Mouse (Mus musculus) common myeloid progenitor, adult 5-6 weeks (primary cell): ENCODE measurements at regions not wholly inside any gene's neighbourhood (a gene's known extent, or its start where the extent isn't known, plus 50 kb on each side); places are given as distances from the start of the nearest gene placed in this dataset.

Source experiments
- ATAC-seq: replicated peaks from 2 replicates; pipeline ENCODE4 v1.8.0; 2016; ENCODE audit warnings: low read depth, mild to moderate bottlenecking, moderate TSS enrichment, inconsistent platforms; ENCODE audit not compliant: poor library complexity, severe bottlenecking

DNA sequence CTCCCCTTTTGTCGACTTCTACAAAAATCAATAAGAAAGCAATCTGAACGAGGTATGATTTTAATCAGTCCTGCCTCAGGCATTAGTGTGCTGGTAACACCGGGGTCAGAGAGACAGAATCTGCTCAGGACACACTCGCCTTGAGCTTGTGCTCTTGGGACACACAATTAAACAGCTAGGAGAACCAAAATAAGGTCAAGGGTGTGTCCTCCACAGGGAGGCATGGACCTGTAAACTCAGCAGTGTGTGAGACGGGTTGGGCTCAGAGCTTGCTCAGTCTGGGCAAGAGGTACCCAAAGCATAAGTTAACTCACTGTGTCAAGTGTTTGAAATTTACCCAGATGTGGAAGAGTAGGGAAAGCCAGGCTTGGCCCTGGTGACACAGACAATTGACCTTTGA lies 107.9 kb upstream of the Dapk1 start:
- ATAC-seq, result no peak

DNA sequence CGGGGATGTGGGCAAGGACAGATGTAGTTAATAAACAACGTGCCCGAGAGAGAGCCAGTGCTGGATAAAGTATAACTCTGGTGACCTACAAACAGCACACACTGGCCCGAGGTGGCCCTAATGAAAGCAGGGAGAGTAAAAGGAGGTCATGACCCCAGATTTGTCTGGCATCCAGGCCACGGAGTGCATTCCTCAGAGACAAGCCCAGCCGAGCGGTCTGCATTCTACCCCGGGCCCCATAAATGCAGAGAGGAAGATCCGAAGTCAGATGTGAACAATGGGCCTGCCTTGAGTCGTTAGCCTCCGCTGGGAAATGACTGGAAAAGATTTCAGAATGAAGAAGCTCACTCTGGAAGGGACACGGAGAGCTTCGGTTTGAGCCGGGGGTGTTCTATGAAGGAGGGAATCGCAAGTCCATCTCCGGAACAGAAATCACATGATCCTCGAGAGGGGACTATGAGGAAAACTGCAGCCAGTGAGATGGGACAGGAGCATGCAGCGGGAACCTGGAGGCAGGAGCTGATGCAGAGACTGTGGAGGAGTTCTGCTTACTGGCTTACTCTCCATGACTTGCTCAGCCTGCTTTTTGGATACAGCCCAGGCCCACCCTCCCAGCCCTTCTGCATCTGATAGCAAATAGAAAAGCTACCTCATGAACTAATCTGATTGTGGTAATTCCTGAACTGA lies 103.9 kb upstream of the Dapk1 start:
- ATAC-seq, result no peak

DNA sequence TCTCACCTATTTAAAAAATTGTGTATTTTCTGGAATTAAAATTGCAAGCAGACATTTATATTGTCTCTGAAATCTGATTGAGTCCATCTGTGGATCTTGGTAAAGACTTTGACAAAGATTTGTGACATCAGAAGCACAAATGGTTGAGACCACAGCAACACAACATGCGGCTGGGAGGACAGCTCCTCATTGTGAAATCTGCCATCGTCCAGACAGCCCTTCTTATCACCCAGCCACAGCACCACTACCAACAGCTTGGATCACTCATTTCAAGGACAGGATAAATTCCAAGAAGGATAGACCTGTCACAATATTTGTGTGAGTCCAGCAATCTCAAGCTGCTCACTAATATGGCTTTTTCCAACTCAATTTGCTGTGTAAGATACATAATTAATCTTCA lies 97.6 kb upstream of the Dapk1 start:
- no peak for ATAC-seq

DNA sequence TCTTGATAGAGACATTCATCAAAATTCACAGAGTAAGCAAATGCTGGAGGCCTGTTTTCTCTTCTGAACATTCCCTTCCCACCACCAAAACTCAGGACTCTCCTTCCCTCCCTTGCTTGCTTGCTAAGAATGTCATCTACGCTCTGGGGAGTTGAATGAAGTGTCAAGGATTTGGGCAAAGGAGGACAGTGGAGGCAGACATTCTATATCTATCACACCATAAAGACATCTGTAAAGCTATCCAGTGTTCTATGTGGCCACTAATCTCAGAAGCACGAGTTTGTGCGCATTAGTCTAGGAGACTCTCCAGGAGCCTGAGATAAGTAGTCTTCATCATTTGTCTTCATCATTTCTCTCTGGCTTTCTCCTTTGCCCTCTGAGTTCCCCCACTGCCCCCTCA lies 94.1 kb upstream of the Dapk1 start:
- no peak for ATAC-seq

DNA sequence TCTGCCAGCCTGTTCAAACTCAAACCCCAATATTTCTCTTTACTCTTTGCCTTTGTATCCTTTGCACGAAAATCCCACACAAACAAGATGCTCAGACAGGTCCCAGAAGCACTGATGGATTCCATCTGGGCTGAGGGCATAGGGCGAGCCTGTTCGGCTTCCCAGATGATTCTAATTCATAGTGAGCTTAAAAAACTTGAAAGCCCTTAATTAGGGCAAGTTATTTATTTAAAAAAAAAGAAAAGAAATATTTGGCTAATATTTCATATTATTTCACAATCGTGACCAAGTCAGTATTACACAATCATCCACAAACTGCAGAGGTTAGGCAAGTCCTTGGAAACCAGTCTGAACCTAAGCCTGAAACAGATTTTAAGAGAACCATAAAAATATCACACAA lies 93.7 kb upstream of the Dapk1 start:
- no peak for ATAC-seq

DNA sequence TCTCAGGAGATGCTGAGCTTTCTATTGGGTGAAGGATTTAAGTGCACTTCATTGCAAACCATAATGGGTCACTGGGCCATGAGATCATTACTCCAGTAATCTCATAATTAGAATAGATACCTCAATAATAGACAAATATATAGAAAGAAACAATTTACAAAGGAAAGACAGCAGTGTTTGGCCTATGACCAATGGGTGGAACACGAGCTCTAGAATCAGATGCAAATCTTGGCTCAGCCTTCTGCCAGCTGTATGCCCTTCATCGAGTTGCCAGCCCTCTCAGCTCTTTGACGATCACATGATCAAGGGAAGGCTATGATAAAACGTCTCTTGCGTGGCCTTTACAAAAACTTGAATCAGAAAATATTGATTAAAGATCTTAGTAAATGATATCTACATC lies 92.9 kb upstream of the Dapk1 start:
- ATAC-seq, result no peak

DNA sequence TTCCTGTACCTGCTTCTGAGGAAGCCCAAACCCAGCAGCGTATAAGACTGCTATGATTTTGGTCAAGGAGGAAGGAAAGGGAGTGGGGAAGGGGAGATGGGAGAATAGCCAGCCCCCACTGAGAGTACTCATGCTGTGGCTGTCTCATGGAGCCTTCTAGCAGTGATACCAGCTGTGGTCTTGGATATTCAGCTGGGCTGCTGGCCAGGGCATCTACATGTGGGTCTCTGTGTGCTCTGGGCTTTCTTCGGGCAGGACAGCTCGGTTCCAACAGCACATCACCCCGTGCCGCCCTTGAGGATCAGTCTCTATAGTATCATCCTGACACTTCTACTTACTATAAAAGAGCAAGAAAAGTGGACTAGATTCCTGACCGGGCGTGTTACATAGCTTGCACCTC lies 90.6 kb upstream of the Dapk1 start:
- ATAC-seq, result no peak

DNA sequence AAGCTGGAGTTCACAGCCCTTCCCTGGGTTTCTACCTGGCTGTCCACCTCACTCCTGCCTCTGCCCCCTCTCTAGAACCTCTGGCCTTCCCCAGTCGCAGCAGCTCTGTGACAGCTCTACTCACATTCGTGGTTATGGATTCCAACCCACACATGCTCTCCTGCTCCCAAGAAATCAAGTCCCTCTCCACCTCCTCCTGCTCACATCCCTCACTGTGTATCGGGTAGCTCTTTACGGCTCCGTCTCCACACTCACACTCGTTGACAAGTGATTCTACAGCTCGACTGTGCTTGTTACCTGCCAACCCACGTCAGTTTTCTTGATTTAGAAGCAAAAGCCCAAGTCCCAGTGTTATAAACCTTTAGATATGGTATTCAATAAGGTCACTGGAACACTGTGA lies 90.1 kb upstream of the Dapk1 start:
- ATAC-seq, result no peak

DNA sequence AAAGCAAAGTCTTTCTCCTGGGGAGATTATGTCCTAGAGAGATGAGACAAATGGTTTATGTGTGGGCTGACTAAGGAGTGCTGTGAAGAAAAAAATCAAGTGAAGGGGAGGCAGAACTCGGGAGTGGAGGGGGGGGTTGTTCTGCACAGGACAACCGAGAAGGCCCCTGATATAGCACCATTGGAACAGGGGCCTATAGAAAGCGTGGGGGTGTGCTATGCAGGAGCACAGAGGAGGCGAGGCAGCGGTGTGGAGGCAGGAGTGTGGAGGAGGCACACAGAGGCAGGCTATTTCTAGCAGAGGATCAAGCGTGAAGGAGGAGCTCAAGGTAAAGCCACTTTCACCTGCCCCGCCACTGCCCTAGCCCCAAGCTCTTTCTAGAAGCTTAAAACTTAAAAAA lies 88.0 kb upstream of the Dapk1 start:
- ATAC-seq, result no peak

DNA sequence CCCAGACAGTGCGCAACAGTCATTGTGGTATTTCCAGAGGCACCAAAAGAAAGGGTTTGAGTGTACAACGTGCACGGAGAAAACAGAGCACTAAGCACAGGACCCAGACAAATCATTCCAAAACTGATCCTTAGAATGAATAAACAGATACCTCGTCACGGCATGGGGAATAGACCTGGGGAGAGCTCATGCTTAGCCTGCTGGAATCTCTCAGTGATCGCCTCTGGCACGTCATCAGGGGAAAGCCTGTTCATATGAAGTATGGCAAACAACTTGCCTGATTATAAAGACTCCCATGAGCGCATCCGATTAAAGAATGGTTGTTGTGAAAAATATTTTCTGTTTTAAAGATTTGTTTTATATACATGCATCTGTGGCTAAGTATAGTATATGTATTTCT lies 86.9 kb upstream of the Dapk1 start:
- ATAC-seq, result no peak

DNA sequence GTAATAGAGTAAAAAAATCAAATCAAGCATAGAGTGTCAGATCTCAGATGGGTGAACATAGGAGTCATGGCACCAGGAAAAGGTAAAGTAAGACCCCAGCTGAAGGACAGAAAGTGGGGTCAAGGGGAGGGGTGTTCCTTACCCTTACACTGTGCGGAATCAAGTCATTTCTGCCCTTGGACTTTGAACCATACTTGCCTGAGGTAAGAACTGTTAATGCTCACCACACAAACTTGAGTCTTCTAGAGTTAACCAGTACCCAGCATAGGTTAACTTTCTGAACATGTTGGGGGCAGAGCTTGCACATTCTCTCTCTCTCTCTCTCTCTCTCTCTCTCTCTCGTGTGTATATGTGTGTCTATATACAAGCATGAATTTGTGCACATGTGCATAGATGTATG lies 83.7 kb upstream of the Dapk1 start:
- no peak for ATAC-seq

DNA sequence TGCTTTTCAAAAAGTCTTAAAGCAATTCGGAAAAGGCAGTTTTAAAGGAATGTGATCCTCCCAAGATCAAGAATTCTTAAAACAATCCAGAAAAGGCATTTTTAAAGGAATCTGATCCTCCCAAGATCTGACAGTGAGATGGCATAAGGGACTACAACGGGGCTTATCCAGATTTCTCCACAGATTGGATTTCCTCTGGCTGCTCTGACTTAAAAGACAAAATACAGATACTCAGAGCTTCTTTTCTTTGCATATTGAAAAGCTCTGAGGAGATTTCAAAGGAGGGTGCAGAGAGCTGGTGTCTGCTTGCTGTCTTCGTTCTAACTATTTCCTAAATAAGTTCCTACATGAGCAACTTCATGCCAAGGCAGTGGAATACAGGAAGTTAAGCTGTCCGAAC lies 82.0 kb upstream of the Dapk1 start:
- no peak for ATAC-seq

DNA sequence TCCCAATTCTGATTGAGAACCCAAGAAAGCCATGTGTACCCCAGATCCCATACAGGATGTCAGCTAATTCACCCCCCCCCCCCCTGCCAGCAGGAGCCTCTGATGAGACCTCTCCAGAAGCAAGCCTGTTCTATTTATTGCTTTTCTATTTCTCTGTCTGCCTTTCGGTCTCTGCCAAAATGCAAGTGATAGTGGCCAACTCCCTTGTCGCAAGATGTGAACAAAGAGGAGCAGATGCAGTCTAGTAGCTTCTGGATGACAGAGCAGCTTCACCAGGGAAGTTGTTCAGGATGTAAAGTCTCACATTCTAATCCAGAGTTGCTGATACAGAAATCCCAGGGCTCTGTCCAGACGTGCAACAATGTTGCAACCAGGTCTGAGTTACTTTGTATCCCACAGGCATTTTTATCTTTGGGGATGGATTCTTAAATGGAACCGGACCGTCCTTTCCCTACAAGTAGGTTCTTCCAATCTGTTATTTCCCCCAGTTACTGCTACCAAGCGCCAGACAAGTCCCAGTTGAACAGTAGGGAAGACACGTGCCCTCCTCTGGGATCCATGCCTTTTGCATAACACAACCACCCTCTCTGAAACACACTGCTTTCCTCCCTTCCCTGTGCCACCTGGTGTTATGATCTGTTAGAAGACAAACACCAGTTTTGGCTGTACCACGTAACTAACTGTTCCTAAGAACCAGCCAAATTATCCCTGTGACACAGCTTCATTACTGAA lies 78.9 kb upstream of the Dapk1 start:
- no peak for ATAC-seq

DNA sequence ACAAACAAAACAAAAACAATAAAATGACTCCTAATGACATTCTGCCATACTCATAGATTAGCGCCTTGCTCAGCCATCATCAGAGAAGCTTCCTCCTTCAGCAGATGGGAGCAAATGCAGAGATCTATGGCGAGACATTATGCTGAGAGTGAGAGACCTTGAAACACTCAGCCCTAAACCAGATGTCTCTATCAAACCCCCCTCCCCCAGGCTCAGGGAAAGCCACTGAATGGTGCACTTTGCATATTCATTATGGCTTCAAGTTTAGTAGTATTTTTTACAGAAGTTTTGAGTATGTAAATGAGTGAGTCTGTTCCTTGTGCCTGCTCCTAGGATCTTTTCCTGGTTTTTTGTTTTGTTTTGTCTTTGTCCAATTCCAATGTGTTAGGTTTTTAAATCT lies 73.9 kb upstream of the Dapk1 start:
- ATAC-seq, result no peak

DNA sequence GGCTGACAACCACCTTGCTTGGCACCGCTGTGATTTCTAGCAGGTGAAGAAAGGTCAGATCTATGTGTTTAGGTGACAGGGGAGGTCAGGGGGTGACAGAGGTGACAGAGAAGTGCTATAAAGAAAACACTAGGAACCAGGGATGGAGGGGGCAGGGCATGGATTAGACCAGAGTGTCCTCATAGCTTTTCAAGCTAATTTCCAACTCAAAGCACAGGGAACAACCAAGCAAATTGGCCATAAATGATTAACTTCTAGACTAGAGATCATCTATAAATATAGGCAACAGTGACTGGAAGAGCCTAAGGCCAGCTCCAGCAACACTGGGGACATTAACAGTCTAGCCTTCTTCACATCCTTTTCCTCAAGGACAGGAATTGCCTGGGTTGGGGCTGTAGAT lies 72.9 kb upstream of the Dapk1 start:
- ATAC-seq, result no peak

DNA sequence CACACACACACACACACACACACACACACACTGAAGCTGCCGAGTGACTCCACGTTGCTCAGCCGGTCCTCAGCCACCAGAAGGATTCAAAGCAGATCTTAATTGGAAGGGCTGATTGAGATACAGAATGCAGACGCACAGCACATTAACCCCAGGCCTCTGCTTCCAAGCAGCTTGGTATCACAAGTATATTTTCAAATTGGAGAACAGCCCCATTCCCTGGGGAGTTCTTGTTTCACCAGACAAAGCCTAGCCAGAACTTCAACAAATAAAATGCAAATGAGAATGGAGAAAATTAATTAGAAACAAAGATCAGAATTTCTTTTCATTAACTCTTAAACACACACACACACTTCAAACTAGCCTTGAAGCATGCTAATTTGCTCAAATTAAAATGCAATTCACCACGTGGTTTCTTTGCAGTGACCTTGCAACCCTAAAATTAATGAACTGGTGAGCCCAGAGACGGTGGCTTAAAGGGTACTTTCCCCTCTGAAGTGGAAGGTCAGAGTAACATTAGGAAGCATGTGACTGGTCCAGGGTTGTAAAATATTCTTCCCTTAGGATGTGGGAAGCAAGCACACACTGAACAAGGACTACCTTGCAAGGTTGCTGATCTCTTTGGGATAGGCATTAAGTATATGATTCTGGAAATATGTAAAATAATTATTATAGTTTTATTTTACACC lies 72.2 kb upstream of the Dapk1 start:
- ATAC-seq, result no peak

DNA sequence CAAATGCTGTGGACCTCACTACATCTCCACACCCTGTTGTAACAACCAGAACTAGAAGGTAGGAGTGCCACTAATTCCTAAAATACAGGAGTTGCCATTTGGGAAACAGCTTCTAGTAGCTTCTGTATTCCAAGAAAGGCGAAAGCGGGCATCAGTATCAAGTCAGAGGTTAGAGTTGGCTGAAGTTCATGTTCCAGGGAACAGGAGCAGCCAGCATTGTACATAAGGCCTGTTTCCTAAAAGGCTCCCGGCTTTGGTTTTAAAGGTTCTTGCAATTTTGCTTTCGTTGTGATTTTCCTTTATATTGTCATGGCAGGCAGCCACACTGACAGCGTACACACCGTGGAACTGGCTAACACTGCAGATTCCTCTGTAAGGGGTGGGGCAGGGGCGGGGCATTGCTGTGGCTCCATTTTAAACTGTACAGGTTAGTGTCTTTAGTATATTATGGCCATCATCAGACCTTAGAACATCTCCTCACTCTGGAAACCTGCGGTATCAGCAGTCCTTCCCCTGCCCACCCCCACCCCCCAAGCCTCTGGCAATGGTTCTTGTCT lies 67.8 kb upstream of the Dapk1 start:
- no peak for ATAC-seq

DNA sequence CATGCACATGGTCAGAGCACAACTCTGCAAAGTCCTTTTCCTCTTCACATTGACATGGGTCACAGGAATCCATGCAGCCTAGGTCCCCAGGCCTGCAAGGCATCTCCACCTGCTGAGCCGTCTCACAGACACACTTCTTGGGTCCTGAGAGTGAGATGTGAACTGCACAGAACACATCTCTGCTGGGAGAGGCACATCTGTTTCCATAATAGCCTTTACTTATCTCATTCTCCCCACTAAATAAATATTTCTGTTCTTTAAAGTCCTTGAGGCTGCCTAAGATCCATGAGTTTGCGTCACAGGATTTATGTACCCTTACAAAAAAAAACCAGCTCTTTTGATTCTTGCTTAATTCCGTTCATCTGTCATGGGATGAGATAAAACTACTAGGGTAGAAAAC lies 67.2 kb upstream of the Dapk1 start:
- no peak for ATAC-seq

DNA sequence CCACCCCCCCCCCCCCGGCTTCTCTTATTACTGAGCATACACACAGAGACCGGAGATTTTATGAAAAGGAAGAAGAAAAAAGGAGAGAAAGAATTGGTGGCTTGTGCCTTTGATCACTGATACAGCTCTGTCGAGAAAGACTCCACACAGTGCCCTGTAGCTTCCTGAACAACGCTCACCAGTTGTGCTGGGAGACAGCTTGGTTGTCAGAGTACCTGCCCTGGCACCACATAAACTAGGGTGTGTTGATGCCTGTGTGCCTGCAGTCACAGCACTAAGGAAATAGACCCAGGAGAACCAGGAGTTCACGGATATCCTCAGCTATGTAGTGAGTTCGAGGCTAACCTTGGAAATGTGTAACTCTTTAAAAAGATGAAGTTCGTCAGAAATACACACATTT lies 66.7 kb upstream of the Dapk1 start:
- no peak for ATAC-seq

DNA sequence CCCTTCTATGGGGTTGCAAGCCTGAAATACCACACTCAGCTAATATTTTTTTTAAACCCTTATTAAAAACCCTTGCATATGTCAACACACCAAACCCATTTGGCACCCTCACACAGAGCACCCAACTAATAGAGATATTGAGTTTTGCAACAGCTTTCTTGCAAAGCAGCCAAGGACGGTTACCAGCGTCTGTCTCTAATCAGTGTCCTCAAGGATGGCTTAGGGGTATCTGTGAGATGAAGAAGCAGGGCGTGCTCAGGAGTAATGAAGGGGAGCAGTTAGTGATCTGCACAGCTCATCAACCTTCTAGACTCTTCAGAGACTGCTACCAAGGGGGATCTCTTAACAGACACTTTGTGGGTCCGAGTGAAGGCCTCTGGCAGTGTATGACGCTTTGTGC lies 65.0 kb upstream of the Dapk1 start:
- ATAC-seq, result no peak

DNA sequence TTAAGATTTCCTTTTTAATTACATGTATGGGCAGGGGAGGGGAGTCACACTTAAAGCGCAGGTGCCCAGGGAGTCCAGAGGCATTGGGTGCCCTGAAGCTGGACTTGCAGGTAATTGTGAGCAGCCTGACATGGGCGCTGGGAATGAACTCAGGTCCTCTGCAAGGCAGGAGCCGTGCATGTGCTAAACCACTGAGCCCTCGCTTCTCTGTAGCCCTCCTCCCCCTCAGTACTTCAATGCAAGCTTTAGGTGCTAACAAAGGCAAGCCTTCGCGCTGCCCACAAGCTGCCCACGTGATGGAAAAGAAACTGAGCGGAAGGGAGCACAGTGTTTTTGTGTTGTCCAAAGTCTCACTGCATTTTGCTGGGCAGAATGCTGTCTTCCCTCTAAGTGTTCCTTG lies 63.6 kb upstream of the Dapk1 start:
- ATAC-seq, result no peak
